Mouse (Mus musculus): ENCODE measurements at regions not wholly inside any gene's neighbourhood (a gene's known extent, or its start where the extent isn't known, plus 50 kb on each side); places are given as distances from the start of the nearest gene placed in this dataset.

DNA sequence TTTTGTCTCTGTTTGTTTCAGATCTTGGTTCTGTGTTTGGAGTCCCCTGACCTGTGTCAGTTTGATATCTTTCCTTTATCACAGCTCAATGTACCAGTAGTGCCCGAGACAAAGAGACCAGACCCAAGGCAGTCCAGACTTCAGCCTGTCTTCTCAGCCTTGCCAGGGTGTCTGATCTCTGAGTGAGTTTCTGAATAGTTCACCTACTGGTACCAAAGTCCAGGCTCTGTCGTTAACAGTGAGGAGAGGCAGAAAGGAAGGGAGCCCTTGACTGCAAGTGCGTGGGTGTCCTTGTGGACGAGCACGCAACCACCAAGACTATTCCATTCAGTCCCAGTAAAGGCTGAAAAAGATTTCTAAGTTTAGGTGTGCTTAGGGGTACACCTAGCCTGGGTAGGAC is 50.8 kb upstream of the Haao start:
- no peaks in the 10 kb centered on the region for H3K4me1 ChIP-seq (ENCODE audit: control insufficient read depth, insufficient read depth, low read length)
- no peak overlapping the region for H3K27ac ChIP-seq (ENCODE audit: insufficient read depth, low read depth, low read length)
- no peak overlapping the region for H3K4me3 ChIP-seq (ENCODE audit: insufficient read depth, low read length)
- TF ChIP-seq POLR2A (IDR thresholded peaks at IDR 0.05; ENCODE audit: borderline replicate concordance, low read depth, low read length): no peak
- no peak for TF ChIP-seq CTCF (IDR thresholded peaks at IDR 0.05; ENCODE audit: low read depth, low read length)
